Mouse (Mus musculus): ENCODE measurements around the gene Hspa4l. TPM values are rescaled to one million over a fixed set of nuclear protein-coding genes. Genes with fewer than 3 reads are reported as not detected.

Hspa4l gene
- polyA plus RNA-seq, 1 experiment: 9.0 TPM

GRCm38 (mm10) chr3:40744836-40745660 is 753 bp downstream of the Hspa4l start:
- peak overlapping the region; percentile 95 for H3K27ac ChIP-seq (ENCODE audit: control insufficient read depth, insufficient read depth, low read depth, low read length, poor library complexity)
- TF ChIP-seq POLR2A (IDR thresholded peaks at IDR 0.05; ENCODE audit: borderline replicate concordance, control insufficient read depth, low read depth, low read length) (peak; percentile 53; the same call in 1 of the 2 replicates), CTCF (IDR thresholded peaks at IDR 0.05; ENCODE audit: control insufficient read depth, insufficient read depth, low read length) (no peak)
- peaks cover 1% of the 10 kb centered on the region for H3K4me1 ChIP-seq (ENCODE audit: control insufficient read depth, insufficient read depth, low read length)
- under 1% methylated on average over 76 of the region's 93 CpGs for WGBS
- H3K4me3 ChIP-seq (replicated peaks; ENCODE audit: control insufficient read depth, low read depth, low read length): peak overlapping the region; percentile 98

- Histone ChIP-seq H3K4me1 (ENCODE audit: control insufficient read depth, insufficient read depth, low read length) (peaks cover 1% of the 10 kb centered on the region), H3K27ac (ENCODE audit: control insufficient read depth, insufficient read depth, low read depth, low read length, poor library complexity) (peak overlapping the region; percentile 95), H3K4me3 (replicated peaks; ENCODE audit: control insufficient read depth, low read depth, low read length) (peak overlapping the region; percentile 98)
- 1% methylated on average over 36 of the region's 37 CpGs for WGBS
- TF ChIP-seq POLR2A (IDR thresholded peaks at IDR 0.05; ENCODE audit: borderline replicate concordance, control insufficient read depth, low read depth, low read length): no peak
- TF ChIP-seq CTCF (IDR thresholded peaks at IDR 0.05; ENCODE audit: control insufficient read depth, insufficient read depth, low read length): no peak
Measured at GRCm38 (mm10) chr3:40745661-40746547, 1.6 kb downstream of the Hspa4l start.

- 67% methylated on average over 3 of the region's 3 CpGs for WGBS
Measured at GRCm38 (mm10) chr3:40760746-40761145, 16.5 kb downstream of the Hspa4l start.

GRCm38 (mm10) chr3:40761312-40761711 is 17.0 kb downstream of the Hspa4l start:
- no peak overlapping the region for H3K4me3 ChIP-seq (replicated peaks; ENCODE audit: control insufficient read depth, low read depth, low read length)
- no peaks in the 10 kb centered on the region for H3K4me1 ChIP-seq (ENCODE audit: control insufficient read depth, insufficient read depth, low read length)
- 89% methylated on average over 2 of the region's 2 CpGs for WGBS
- TF ChIP-seq CTCF (IDR thresholded peaks at IDR 0.05; ENCODE audit: control insufficient read depth, insufficient read depth, low read length) (no peak), POLR2A (IDR thresholded peaks at IDR 0.05; ENCODE audit: borderline replicate concordance, control insufficient read depth, low read depth, low read length) (no peak)
- no peak overlapping the region for H3K27ac ChIP-seq (ENCODE audit: control insufficient read depth, insufficient read depth, low read depth, low read length, poor library complexity)

More at GRCm38 (mm10) chr3:40760746-40761145, 16.5 kb downstream of the Hspa4l start:
- Histone ChIP-seq H3K4me1 (ENCODE audit: control insufficient read depth, insufficient read depth, low read length) (no peaks in the 10 kb centered on the region), H3K4me3 (replicated peaks; ENCODE audit: control insufficient read depth, low read depth, low read length) (no peak overlapping the region), H3K27ac (ENCODE audit: control insufficient read depth, insufficient read depth, low read depth, low read length, poor library complexity) (no peak overlapping the region)
- TF ChIP-seq CTCF (IDR thresholded peaks at IDR 0.05; ENCODE audit: control insufficient read depth, insufficient read depth, low read length) (no peak), POLR2A (IDR thresholded peaks at IDR 0.05; ENCODE audit: borderline replicate concordance, control insufficient read depth, low read depth, low read length) (no peak)

- Histone ChIP-seq H3K4me1 (ENCODE audit: control insufficient read depth, insufficient read depth, low read length) (no peaks in the 10 kb centered on the region; the same call in 1 of the 2 replicates), H3K4me3 (replicated peaks; ENCODE audit: control insufficient read depth, low read depth, low read length) (no peak overlapping the region), H3K27ac (ENCODE audit: control insufficient read depth, insufficient read depth, low read depth, low read length, poor library complexity) (no peak overlapping the region)
- TF ChIP-seq POLR2A (IDR thresholded peaks at IDR 0.05; ENCODE audit: borderline replicate concordance, control insufficient read depth, low read depth, low read length) (no peak), CTCF (IDR thresholded peaks at IDR 0.05; ENCODE audit: control insufficient read depth, insufficient read depth, low read length) (no peak)
- WGBS: 90% methylated on average over 2 of the region's 2 CpGs
Measured at GRCm38 (mm10) chr3:40793783-40794182, 49.5 kb downstream of the Hspa4l start.

GRCm38 (mm10) chr3:40798054-40798453 is 53.8 kb downstream of the Hspa4l start:
- Histone ChIP-seq H3K4me3 (replicated peaks; ENCODE audit: control insufficient read depth, low read depth, low read length) (no peak overlapping the region), H3K27ac (ENCODE audit: control insufficient read depth, insufficient read depth, low read depth, low read length, poor library complexity) (no peak overlapping the region), H3K4me1 (ENCODE audit: control insufficient read depth, insufficient read depth, low read length) (peaks cover 2% of the 10 kb centered on the region)
- WGBS: 76% methylated on average over 1 of the region's 1 CpGs
- TF ChIP-seq CTCF (IDR thresholded peaks at IDR 0.05; ENCODE audit: control insufficient read depth, insufficient read depth, low read length) (no peak), POLR2A (IDR thresholded peaks at IDR 0.05; ENCODE audit: borderline replicate concordance, control insufficient read depth, low read depth, low read length) (no peak)

- Histone ChIP-seq H3K27ac (ENCODE audit: control insufficient read depth, insufficient read depth, low read depth, low read length, poor library complexity) (no peak overlapping the region), H3K4me1 (ENCODE audit: control insufficient read depth, insufficient read depth, low read length) (peaks cover 2% of the 10 kb centered on the region), H3K4me3 (replicated peaks; ENCODE audit: control insufficient read depth, low read depth, low read length) (no peak overlapping the region)
- 48% methylated on average over 7 of the region's 7 CpGs for WGBS
- TF ChIP-seq POLR2A (IDR thresholded peaks at IDR 0.05; ENCODE audit: borderline replicate concordance, control insufficient read depth, low read depth, low read length) (no peak), CTCF (IDR thresholded peaks at IDR 0.05; ENCODE audit: control insufficient read depth, insufficient read depth, low read length) (peak; percentile 69)
Measured at GRCm38 (mm10) chr3:40798500-40798899, 54.2 kb downstream of the Hspa4l start.

All from bone marrow, adult 2 months (tissue).